Mouse (Mus musculus) retina, embryonic 14.5 days (tissue): ENCODE measurements around the gene Rala.
"Not testable (repeated sequence)": the region's sequence is repeated elsewhere in the genome, so short reads cannot be mapped to it uniquely, and the experiment has no call there.

Source experiments
- DNase-seq: peaks from one replicate; pipeline ENCODE4 v3.0.0-alpha.2; 2015; ENCODE audit warnings: low spot score

Gene Rala

DNA sequence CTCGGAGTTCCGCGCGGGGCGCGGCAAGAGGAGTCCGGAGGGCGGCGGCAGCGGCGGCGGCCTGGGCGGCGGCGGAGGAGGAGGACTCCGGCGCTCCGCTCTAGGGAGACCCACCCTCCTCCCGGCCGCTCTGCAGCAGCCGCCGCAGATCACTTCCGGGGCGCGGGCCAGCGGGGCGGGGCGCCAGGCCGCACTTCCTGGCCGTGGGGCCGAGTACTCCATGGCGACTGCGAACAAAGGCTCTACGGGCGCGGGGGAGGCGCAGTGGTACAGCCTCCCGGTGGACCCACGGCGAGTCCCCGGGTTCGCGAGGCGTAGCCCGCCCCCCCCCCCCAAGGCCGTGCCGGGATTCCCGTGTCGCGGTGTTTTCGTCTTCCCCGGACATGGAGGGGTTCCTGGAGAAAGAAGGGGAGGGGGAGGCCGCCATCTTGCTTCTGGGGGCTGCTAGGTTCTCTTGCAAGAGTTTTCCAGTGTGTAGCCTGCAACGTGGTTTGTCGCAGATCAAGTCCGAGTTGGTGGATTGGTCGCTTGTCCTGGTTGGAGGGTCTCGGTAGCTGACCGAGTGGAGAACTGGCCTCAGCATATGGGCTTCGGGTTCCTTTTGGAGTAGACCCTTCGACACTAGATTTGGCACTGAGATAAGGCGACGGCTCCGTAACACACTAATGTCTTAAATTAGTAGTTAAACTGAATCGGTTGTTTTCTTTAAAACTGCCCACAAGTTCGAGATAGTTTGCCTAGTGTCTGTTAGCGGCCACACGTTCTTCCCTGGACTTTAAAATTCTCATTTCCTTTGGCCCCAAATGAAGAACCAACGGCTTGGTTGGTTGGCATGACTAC, at the start of gene Rala:
Rala (minus strand) TSS at position 162 of the 840 bp plus-strand sequence.
- DNase-seq: peak; percentile 91

- no peak for DNase-seq
Measured at GRCm38 (mm10) chr13:17993515-17993847, 49.4 kb upstream of the Rala start.

DNA sequence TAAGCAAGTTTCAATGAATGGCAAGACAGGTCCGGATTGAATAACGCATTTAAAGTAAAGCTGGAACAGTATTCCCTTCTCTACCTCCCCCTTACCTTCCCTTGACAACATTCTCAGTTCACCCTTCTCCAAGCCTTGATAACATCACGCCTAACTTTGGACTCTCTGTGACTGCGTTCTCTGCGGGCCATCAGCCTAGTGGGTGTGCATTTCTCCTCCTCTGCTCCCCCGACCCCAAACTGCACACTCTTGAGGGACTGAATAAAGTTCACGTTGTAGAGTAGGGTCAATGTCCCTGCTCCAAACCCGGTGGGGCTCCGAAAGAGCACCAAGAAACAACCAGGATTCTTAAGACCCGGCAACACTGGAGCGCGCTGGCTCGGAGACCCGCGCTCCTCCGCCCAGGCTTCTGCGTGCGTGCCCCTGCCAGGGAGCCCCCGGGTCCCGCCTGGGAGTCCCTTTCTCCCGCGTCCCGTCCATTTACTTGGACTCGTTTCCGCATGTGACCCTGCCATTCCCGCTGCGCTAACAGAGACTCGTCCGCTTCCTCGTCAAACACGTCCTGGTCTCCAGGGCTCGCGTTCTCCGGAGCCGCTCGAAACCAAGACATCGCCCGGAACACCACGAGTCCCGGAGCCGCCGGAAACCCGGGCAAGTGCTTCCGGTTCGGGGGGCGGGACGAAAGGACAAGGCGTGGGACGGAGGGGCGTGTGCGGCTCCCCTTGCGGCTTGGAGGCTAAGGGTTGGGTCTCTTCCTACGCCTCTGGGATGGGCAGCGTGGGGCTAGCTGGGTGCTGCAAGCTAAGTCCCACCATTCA, 48.9 kb upstream of the Rala start, which contains the start of gene Yae1d1:
Yae1d1 (minus strand) TSS at position 653 of the 818 bp plus-strand sequence.
- DNase-seq: peak; percentile 94

- DNase-seq: no peak
Measured at GRCm38 (mm10) chr13:17992009-17992408, 48.0 kb upstream of the Rala start.

DNA sequence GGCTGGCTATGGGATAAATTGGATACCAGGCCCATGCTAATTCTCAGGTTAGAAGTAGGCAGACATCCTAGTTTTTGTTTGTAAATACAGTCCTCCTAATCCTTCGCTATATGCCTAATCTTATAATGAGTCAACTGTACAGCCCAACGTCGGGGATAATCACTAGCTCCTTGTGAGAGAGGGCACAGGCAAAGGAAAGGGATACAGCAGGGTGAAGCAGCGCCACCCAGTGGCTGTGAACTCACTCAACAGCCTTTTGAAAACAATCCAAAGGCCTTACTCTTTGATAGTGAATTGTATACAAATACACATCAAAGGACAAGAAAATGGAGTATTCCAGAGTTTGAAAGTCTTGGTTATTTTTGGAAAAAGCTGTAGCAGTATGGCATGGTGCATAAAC, 39.2 kb upstream of the Rala start:
- peak; percentile 45 for DNase-seq

GRCm38 (mm10) chr13:17982634-17983033, 38.6 kb upstream of the Rala start:
- DNase-seq: no peak

- DNase-seq: no peak
Measured at GRCm38 (mm10) chr13:17976854-17977739, 33.1 kb upstream of the Rala start.

- DNase-seq: no peak
Measured at GRCm38 (mm10) chr13:17975891-17976290, 31.9 kb upstream of the Rala start.

GRCm38 (mm10) chr13:17975457-17975856, 31.4 kb upstream of the Rala start:
- DNase-seq: no peak

GRCm38 (mm10) chr13:17974734-17975133, 30.7 kb upstream of the Rala start:
- no peak for DNase-seq

GRCm38 (mm10) chr13:17960613-17961012, 16.6 kb upstream of the Rala start:
- DNase-seq: no peak

GRCm38 (mm10) chr13:17954282-17954681, 10.2 kb upstream of the Rala start:
- DNase-seq: no peak

GRCm38 (mm10) chr13:17950581-17950980, 6.5 kb upstream of the Rala start:
- DNase-seq: not testable (repeated sequence)

DNA sequence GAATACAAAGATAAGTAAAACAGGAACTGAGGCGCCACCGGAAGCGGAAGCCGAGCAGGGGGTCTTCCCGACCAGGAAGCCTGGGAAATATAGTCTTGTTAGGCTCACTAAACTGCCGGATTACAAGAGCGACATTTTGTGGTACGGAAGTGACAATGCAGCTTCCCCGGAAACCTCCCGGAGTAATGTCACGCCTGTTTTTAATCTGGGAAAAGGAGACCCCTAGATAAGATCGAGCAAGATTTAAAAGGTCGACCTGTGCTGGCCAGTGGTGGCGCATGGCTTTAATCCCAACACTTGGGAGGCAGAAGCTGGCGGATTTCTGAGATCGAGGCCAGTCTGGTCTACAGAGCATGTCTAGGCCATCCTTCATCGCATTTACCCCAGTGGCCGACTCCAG, 5.5 kb upstream of the Rala start:
- no peak for DNase-seq

DNA sequence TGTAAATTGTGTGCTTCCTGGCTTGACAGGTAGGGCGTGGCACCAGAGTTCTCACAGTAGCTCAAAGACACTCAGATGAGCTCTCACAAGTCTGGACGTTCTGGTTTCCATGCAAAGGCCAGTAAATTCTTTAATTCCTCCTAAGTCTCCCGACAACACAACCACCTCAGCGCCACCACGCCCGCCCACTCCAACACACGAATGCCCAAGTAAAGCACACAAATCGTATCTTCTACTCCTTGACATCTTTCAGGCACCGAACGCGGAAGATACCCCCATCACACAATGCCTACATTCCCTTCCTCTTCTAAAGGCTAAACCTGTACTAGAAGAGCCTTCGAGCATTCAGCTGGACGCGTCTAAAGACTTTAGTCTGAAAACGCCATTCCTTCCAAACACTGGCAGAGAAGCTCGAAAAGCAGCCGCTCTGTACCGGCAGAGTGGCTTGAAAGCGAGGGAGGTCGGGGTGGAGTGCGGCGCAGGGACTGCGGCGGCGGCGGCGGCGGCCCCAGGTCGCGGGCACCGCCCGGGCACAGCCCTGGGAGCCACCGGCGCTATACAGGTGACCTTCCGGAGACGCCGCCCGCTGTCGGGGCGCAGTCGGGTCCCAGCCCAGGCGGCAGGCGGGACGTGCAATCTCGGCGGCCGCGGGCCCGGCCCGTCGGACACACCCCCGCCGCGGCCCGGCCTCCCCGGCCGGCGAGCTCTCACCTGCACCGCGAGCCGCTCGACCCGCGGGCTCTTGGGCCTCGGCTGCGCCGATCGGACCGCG, 547 bp downstream of the Rala start:
- DNase-seq: peak; percentile 44

DNA sequence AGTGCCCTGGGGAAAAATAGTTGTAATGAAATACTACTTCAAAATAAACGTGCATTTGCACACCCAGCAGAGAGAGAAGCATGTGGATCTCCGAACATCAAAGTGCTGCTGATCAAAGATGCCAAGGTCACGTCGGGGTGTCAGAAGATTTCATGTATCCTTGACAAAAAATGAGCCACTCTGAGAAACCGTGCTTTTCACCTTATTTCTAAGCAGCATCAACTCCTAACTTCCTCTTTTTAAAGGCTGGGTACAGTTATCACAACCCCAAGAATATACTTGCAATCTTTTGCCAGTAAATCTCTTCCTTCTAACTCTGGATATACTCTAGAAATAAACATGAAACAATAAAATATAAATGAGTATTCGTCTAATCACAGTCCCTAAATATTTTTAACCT, 1.7 kb downstream of the Rala start:
- DNase-seq: no peak

DNA sequence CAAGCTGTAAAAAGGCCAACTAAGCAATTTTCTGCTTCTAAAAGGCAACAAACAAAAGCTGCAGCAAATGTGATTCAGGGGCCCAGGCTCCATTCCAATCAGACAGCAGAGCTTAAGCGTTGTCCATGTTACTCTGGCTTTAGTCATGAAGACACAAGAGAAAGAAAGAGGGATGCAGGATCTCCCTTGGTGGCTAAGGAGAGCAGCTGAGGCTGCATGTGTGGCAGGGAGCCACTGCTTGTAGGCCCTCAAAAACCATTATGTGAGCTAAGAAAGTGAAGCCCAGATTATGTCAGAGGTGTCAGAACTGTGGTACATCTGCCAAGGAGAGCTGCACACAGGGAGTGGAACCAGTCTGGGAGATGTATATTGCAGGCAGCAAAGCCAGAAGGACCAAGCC, 36.7 kb downstream of the Rala start:
- DNase-seq: no peak

GRCm38 (mm10) chr13:17901474-17901873, 42.6 kb downstream of the Rala start:
- no peak for DNase-seq

DNA sequence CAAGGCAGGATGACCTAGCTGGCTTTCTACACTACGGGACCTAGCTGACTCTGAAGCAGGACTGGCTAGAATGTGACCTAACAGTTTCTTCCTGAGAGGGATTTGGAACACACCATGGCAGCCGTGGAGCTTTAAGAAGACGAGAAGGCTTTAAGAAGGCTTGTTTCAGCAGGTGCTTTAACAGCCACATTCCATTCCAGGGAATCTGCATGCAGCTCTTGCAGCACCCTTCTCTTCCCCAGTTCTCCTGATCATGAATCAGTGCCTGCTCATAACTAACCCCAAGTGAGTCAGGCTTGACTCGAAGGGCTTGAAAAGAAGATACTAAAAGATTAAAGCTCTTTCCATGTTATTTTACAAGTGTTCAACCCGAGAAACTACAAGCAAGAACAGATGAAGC, 43.4 kb downstream of the Rala start:
- no peak for DNase-seq

- no peak for DNase-seq
Measured at GRCm38 (mm10) chr13:17897040-17897439, 47.0 kb downstream of the Rala start.

- DNase-seq: no peak
Measured at GRCm38 (mm10) chr13:17891545-17891944, 52.5 kb downstream of the Rala start.
